Mouse (Mus musculus) spleen, adult 2 months (tissue): ENCODE results near the gene Olfr1342.

Experiments used
- CTCF ChIP-seq: fragments of 200-500 bp; IDR thresholded peaks from 2 replicates; pipeline ENCODE4 v1.5.1; 2011; ENCODE audit warnings: mild to moderate bottlenecking, inconsistent platforms; ENCODE audit not compliant: insufficient read depth, insufficient read length, insufficient replicate concordance; ENCODE audit errors: extremely low read depth
- POLR2A ChIP-seq: fragments of 200-500 bp; IDR thresholded peaks from 2 replicates; pipeline ENCODE4 v1.6.1; 2011; ENCODE audit warnings: low read depth, low read length, inconsistent platforms

GRCm38 (mm10) chr4:118693812-118694211, 1.3 kb upstream of the Olfr1342 start:
- no peak for TF ChIP-seq CTCF
- TF ChIP-seq POLR2A = no peak
